Mouse (Mus musculus): ENCODE measurements around the gene Soat2. TPM values are rescaled to one million over a fixed set of nuclear protein-coding genes. Genes with fewer than 3 reads are reported as not detected.

Gene Soat2
- polyA plus RNA-seq, 1 experiment: not detected

DNA sequence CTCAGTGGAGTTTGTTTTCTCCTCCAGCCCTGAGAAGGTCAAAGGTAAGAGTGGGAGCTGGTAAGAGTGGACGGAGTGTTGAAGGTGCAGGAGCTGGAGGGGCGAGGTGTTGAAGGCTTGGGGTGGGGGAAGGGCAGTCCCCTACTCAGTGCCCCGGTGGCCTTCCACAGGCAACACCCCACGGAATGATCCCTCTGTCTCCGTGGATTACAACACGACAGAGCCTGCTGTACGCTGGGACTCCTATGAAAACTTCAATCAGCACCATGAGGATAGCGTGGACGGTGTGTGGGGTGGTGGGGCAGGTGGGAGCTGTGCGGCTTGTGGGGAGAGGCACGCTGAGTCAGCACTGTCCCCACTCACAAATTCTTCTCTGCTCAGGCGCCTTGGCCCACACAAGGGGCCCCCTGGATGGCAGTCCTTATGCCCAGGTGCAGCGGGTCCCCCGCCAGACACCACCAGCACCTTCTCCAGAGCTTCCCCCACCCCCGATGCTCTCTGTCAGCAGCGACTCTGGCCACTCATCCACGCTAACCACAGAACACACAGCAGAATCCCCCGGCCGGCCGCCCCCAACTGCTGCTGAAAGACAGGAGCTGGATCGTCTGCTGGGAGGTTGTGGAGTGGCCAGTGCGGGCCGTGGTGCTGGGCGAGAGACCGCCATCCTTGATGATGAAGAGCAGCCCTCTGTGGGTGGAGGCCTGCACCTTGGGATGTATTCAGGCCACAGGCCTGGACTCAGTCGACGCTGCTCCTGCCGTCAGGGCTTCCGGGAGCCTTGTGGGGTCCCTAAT, 39.4 kb upstream of the Soat2 start:
- H3K27ac ChIP-seq (ENCODE audit: insufficient read depth, low read length): no peak overlapping the region
- WGBS: 73% methylated on average over 29 of the region's 29 CpGs
- TF ChIP-seq CTCF (IDR thresholded peaks at IDR 0.05; ENCODE audit: borderline replicate concordance, insufficient read depth, low read depth, low read length): no peak
- no peak for TF ChIP-seq POLR2A (IDR thresholded peaks at IDR 0.05; ENCODE audit: borderline replicate concordance, insufficient read depth, low read length)

DNA sequence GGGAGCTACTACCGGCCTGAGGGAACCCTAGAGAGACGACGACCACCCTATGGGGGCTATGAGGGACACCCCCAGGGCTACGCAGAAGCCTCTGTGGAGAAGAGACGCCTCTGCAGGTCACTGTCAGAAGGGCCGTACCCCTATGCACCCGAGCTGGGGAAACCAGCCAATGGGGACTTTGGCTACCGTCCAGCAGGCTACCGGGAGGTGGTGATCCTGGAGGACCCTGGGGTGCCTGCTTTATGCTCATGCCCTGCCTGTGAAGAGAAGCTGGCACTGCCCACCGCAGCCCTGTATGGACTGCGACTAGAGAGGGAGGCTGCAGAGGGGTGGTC, 38.9 kb upstream of the Soat2 start:
- peak in 1 of 2 experiments; percentile 45 for DNase-seq

More for the DNA sequence above, 39.4 kb upstream of the Soat2 start:
- no peaks in the 10 kb centered on the region for H3K27me3 ChIP-seq (ENCODE audit: control insufficient read depth, insufficient read depth, low read length)
- no peak overlapping the region for H3K4me3 ChIP-seq (replicated peaks; ENCODE audit: insufficient read depth, low read depth, low read length)
- no peak for DNase-seq
- peaks cover 42% of the 10 kb centered on the region for H3K4me1 ChIP-seq (ENCODE audit: control insufficient read depth, insufficient read depth, low read length)

DNA sequence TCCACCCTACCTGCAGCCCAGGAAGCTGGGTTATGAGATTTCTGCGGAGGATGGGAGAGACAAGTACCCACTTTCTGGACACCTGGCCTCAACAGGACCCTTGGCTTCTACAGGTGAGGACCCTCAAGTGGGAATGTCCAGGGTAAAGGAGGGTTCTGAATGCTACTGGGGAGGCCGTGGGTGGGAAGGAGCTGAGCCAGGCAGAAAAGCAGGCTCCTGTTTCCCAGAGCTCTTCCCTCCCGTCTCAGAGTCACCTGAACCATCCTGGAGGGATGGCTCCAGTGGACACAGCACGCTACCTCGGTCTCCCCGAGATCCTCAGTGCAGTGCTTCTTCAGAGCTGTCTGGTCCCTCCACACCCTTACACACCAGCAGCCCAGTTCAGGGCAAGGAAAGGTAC, 38.1 kb upstream of the Soat2 start:
- no peak for DNase-seq
- Histone ChIP-seq H3K27ac (ENCODE audit: insufficient read depth, low read length) (no peak overlapping the region), H3K27me3 (ENCODE audit: control insufficient read depth, insufficient read depth, low read length) (no peaks in the 10 kb centered on the region), H3K4me1 (ENCODE audit: control insufficient read depth, insufficient read depth, low read length) (peaks cover 48% of the 10 kb centered on the region), H3K4me3 (replicated peaks; ENCODE audit: insufficient read depth, low read depth, low read length) (no peak overlapping the region)
- TF ChIP-seq CTCF (IDR thresholded peaks at IDR 0.05; ENCODE audit: borderline replicate concordance, insufficient read depth, low read depth, low read length) (no peak), POLR2A (IDR thresholded peaks at IDR 0.05; ENCODE audit: borderline replicate concordance, insufficient read depth, low read length) (no peak)
- WGBS: 95% methylated on average over 6 of the region's 6 CpGs

More for the DNA sequence above, 38.9 kb upstream of the Soat2 start:
- no peak overlapping the region for H3K4me3 ChIP-seq (replicated peaks; ENCODE audit: insufficient read depth, low read depth, low read length)
- peaks cover 41% of the 10 kb centered on the region for H3K4me1 ChIP-seq (ENCODE audit: control insufficient read depth, insufficient read depth, low read length)
- 45% methylated on average over 11 of the region's 11 CpGs for WGBS
- TF ChIP-seq POLR2A (IDR thresholded peaks at IDR 0.05; ENCODE audit: borderline replicate concordance, insufficient read depth, low read length): no peak
- no peak for TF ChIP-seq CTCF (IDR thresholded peaks at IDR 0.05; ENCODE audit: borderline replicate concordance, insufficient read depth, low read depth, low read length)
- no peak overlapping the region for H3K27ac ChIP-seq (ENCODE audit: insufficient read depth, low read length)
- no peaks in the 10 kb centered on the region for H3K27me3 ChIP-seq (ENCODE audit: control insufficient read depth, insufficient read depth, low read length)

DNA sequence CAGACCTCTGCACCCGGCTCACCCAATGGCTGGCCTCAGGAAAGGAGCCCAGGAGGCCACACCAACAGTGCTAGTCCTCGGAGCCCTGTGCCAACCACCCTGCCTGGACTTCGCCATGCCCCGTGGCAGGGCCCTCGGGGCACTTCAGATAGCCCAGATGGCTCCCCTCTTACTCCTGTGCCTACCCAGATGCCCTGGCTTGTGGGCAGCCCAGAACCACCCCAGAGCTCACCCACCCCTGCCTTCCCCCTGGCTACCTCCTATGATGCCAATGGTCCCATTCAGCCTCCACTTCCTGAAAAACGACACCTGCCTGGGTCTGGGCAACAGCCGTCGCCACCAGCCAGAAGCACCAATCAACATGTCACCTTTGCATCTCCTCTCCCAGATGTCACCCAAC, 37.5 kb upstream of the Soat2 start:
- TF ChIP-seq CTCF (IDR thresholded peaks at IDR 0.05; ENCODE audit: borderline replicate concordance, insufficient read depth, low read depth, low read length) (no peak), POLR2A (IDR thresholded peaks at IDR 0.05; ENCODE audit: borderline replicate concordance, insufficient read depth, low read length) (no peak)
- Histone ChIP-seq H3K4me3 (replicated peaks; ENCODE audit: insufficient read depth, low read depth, low read length) (no peak overlapping the region), H3K27me3 (ENCODE audit: control insufficient read depth, insufficient read depth, low read length) (no peaks in the 10 kb centered on the region), H3K27ac (ENCODE audit: insufficient read depth, low read length) (no peak overlapping the region), H3K4me1 (ENCODE audit: control insufficient read depth, insufficient read depth, low read length) (peaks cover 52% of the 10 kb centered on the region)
- DNase-seq: no peak
- WGBS: 46% methylated on average over 8 of the region's 8 CpGs

DNA sequence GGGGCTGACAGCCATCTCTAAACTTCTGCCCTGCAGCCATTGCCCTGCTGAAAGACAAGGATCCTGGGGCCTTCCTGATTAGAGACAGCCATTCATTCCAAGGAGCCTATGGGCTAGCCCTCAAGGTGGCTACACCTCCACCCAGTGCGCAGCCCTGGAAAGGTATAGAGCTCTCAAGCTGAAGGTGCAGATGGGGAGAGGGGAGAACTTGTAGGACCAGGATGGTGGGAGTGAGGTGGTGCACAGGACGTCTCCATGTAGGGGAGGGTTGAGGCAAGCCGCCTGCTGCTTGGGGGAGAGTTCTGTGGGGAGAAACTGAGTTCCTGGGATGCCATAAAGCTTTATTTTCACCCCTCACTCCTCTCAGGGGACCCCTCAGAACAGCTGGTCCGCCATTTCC, 36.7 kb upstream of the Soat2 start:
- H3K27me3 ChIP-seq (ENCODE audit: control insufficient read depth, insufficient read depth, low read length): no peaks in the 10 kb centered on the region
- TF ChIP-seq CTCF (IDR thresholded peaks at IDR 0.05; ENCODE audit: borderline replicate concordance, insufficient read depth, low read depth, low read length): no peak
- no peak for TF ChIP-seq POLR2A (IDR thresholded peaks at IDR 0.05; ENCODE audit: borderline replicate concordance, insufficient read depth, low read length)
- no peak overlapping the region for H3K27ac ChIP-seq (ENCODE audit: insufficient read depth, low read length)
- DNase-seq: no peak
- peaks cover 55% of the 10 kb centered on the region for H3K4me1 ChIP-seq (ENCODE audit: control insufficient read depth, insufficient read depth, low read length)
- 93% methylated on average over 4 of the region's 4 CpGs for WGBS
- H3K4me3 ChIP-seq (replicated peaks; ENCODE audit: insufficient read depth, low read depth, low read length): no peak overlapping the region

DNA sequence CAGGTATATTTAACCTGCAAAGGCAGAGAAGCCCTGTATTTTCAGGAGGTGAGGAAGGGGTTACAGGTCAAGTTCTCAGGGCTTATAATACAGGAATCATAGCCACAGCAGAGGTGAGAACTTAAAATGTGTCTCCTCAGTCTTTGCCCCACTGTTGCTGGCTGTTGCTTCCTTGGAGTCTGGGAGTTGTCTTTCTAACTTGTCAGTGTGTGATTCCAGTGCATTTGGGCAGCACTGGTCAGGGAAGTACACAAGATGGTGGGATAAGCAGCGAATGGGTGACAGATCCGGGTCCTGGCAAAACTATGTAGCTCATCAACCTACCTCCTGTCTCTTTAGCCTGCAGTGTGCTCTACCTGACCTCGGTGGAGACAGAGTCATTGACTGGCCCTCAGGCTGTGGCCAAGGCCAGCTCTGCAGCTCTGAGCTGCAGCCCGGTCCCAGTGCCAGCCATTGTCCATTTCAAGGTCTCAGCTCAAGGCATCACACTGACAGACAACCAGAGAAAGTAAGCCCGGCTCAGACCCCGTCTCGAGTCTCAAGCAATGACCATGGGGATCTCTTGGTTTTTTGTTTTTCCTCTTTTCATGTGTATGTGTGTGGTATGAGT, 35.6 kb upstream of the Soat2 start:
- peaks cover 58% of the 10 kb centered on the region for H3K4me1 ChIP-seq (ENCODE audit: control insufficient read depth, insufficient read depth, low read length)
- no peak for DNase-seq
- no peak overlapping the region for H3K27ac ChIP-seq (ENCODE audit: insufficient read depth, low read length)
- no peaks in the 10 kb centered on the region for H3K27me3 ChIP-seq (ENCODE audit: control insufficient read depth, insufficient read depth, low read length)
- TF ChIP-seq CTCF (IDR thresholded peaks at IDR 0.05; ENCODE audit: borderline replicate concordance, insufficient read depth, low read depth, low read length) (no peak), POLR2A (IDR thresholded peaks at IDR 0.05; ENCODE audit: borderline replicate concordance, insufficient read depth, low read length) (no peak)
- no peak overlapping the region for H3K4me3 ChIP-seq (replicated peaks; ENCODE audit: insufficient read depth, low read depth, low read length)
- WGBS: 66% methylated on average over 7 of the region's 7 CpGs

DNA sequence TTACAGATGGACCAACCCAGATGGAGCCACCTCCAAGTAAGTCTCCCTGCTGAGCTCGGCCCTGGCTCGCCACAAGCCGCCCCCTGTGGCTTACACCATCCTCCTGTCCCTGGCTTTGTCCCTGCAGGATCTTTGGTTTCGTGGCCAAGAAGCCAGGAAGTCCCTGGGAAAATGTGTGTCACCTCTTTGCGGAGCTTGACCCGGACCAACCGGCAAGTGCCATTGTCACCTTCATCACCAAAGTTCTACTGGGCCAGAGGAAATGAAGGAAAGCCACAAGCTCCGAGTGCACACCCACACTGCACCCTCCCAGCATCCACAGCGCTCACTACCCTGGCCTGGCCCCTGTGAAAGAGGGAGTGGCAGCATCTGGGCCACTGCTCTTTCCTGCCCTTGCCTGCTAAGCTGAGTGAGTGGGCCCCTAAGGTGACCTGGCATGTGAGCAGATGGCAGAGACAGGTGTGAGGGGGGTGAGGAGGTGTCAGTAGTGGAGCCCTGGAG, 34.5 kb upstream of the Soat2 start:
- no peak overlapping the region for H3K4me3 ChIP-seq (replicated peaks; ENCODE audit: insufficient read depth, low read depth, low read length)
- H3K27me3 ChIP-seq (ENCODE audit: control insufficient read depth, insufficient read depth, low read length): no peaks in the 10 kb centered on the region
- peaks cover 67% of the 10 kb centered on the region for H3K4me1 ChIP-seq (ENCODE audit: control insufficient read depth, insufficient read depth, low read length)
- DNase-seq: peak; percentile 68 to 69
- H3K27ac ChIP-seq (ENCODE audit: insufficient read depth, low read length): no peak overlapping the region
- 7% methylated on average over 9 of the region's 9 CpGs for WGBS
- TF ChIP-seq CTCF (IDR thresholded peaks at IDR 0.05; ENCODE audit: borderline replicate concordance, insufficient read depth, low read depth, low read length): no peak

Data from cerebellum, adult 2 months (tissue).